Mouse (Mus musculus): Measurements from ENCODE around the gene Fam222a. TPM values are rescaled to one million over a fixed set of nuclear protein-coding genes. Genes with fewer than 3 reads are reported as not detected.

The Fam222a gene
- total RNA-seq (2015; ENCODE audit: low replicate concordance) = 2.9 TPM in 1 of 2 replicates, not detected in the other
- total RNA-seq (2017; ENCODE audit: low replicate concordance) = 0.39 TPM in 1 of 2 replicates, not detected in the other

- ATAC-seq (replicated peaks; ENCODE audit: low FRiP score, poor library complexity, severe bottlenecking) = no peak
These were observed at the start of gene Fam222a for GRCm38 (mm10) chr5:114567565-114568197. Fam222a (plus strand) TSS chr5:114568016.

- no peak for ATAC-seq (replicated peaks; ENCODE audit: low FRiP score, poor library complexity, severe bottlenecking)
These were observed 39.5 kb upstream of the Fam222a start for GRCm38 (mm10) chr5:114528355-114528754.

GRCm38 (mm10) chr5:114530337-114530736 lies 37.5 kb upstream of the Fam222a start:
- ATAC-seq (replicated peaks; ENCODE audit: low FRiP score, poor library complexity, severe bottlenecking) = no peak

- no peak for ATAC-seq (replicated peaks; ENCODE audit: low FRiP score, poor library complexity, severe bottlenecking)
These were observed 35.8 kb upstream of the Fam222a start for GRCm38 (mm10) chr5:114532055-114532454.

GRCm38 (mm10) chr5:114537308-114538020 lies 30.4 kb upstream of the Fam222a start:
- ATAC-seq (replicated peaks; ENCODE audit: low FRiP score, poor library complexity, severe bottlenecking) = no peak

GRCm38 (mm10) chr5:114538021-114538405 lies 29.8 kb upstream of the Fam222a start:
- ATAC-seq (replicated peaks; ENCODE audit: low FRiP score, poor library complexity, severe bottlenecking) = no peak

- no peak for ATAC-seq (replicated peaks; ENCODE audit: low FRiP score, poor library complexity, severe bottlenecking)
These were observed 29.1 kb upstream of the Fam222a start for GRCm38 (mm10) chr5:114538752-114539151.

- no peak for ATAC-seq (replicated peaks; ENCODE audit: low FRiP score, poor library complexity, severe bottlenecking)
These were observed 28.1 kb upstream of the Fam222a start for GRCm38 (mm10) chr5:114539766-114540165.

GRCm38 (mm10) chr5:114541656-114542445 lies 26.0 kb upstream of the Fam222a start:
- no peak for ATAC-seq (replicated peaks; ENCODE audit: low FRiP score, poor library complexity, severe bottlenecking)

- ATAC-seq (replicated peaks; ENCODE audit: low FRiP score, poor library complexity, severe bottlenecking) = no peak
These were observed 24.2 kb upstream of the Fam222a start for GRCm38 (mm10) chr5:114543656-114544055.

- no peak for ATAC-seq (replicated peaks; ENCODE audit: low FRiP score, poor library complexity, severe bottlenecking)
These were observed 23.6 kb upstream of the Fam222a start for GRCm38 (mm10) chr5:114544205-114544604.

GRCm38 (mm10) chr5:114545076-114545475 lies 22.7 kb upstream of the Fam222a start:
- ATAC-seq (replicated peaks; ENCODE audit: low FRiP score, poor library complexity, severe bottlenecking) = no peak

- no peak for ATAC-seq (replicated peaks; ENCODE audit: low FRiP score, poor library complexity, severe bottlenecking)
These were observed 18.8 kb upstream of the Fam222a start for GRCm38 (mm10) chr5:114548976-114549375.

- no peak for ATAC-seq (replicated peaks; ENCODE audit: low FRiP score, poor library complexity, severe bottlenecking)
These were observed 18.0 kb upstream of the Fam222a start for GRCm38 (mm10) chr5:114549770-114550169.

GRCm38 (mm10) chr5:114550431-114550830 lies 17.4 kb upstream of the Fam222a start:
- no peak for ATAC-seq (replicated peaks; ENCODE audit: low FRiP score, poor library complexity, severe bottlenecking)

GRCm38 (mm10) chr5:114550886-114551492 lies 16.8 kb upstream of the Fam222a start:
- no peak for ATAC-seq (replicated peaks; ENCODE audit: low FRiP score, poor library complexity, severe bottlenecking)

GRCm38 (mm10) chr5:114552507-114553208 lies 15.2 kb upstream of the Fam222a start:
- no peak for ATAC-seq (replicated peaks; ENCODE audit: low FRiP score, poor library complexity, severe bottlenecking)

- ATAC-seq (replicated peaks; ENCODE audit: low FRiP score, poor library complexity, severe bottlenecking) = no peak
These were observed 14.1 kb upstream of the Fam222a start for GRCm38 (mm10) chr5:114553706-114554105.

- ATAC-seq (replicated peaks; ENCODE audit: low FRiP score, poor library complexity, severe bottlenecking) = no peak
These were observed 12.4 kb upstream of the Fam222a start for GRCm38 (mm10) chr5:114555424-114555823.

- ATAC-seq (replicated peaks; ENCODE audit: low FRiP score, poor library complexity, severe bottlenecking) = no peak
These were observed 11.7 kb upstream of the Fam222a start for GRCm38 (mm10) chr5:114556109-114556508.
